Mouse (Mus musculus) neural tube, embryonic 15.5 days (tissue): ENCODE measurements at regions not wholly inside any gene's neighbourhood (a gene's known extent, or its start where the extent isn't known, plus 50 kb on each side); places are given as distances from the start of the nearest gene placed in this dataset.

ENCODE experiments used
- ATAC-seq: fragments of 200-750 bp; cut with Nextera tagmentation; 2 replicates; pipeline ENCODE4 v1.8.0; 2017; ENCODE audit warnings: mild to moderate bottlenecking, moderate TSS enrichment, moderate library complexity; ENCODE audit not compliant: low FRiP score
- H3K27ac ChIP-seq: fragments of 300-500 bp; sonication (generic); replicated peaks from 2 replicates; pipeline ENCODE4 v1.5.1; 2015; ENCODE audit warnings: mild to moderate bottlenecking, inconsistent platforms
- H3K27me3 ChIP-seq: fragments of 300-500 bp; sonication (generic); replicated peaks from 2 replicates; pipeline ENCODE4 v1.6.1; 2015; ENCODE audit warnings: inconsistent platforms
- H3K36me3 ChIP-seq: fragments of 300-500 bp; sonication (generic); 2 replicates; pipeline ENCODE4 v1.6.1; 2015; ENCODE audit warnings: inconsistent platforms
- H3K4me1 ChIP-seq: fragments of 300-500 bp; sonication (generic); 2 replicates; pipeline ENCODE4 v1.6.1; 2015; ENCODE audit warnings: inconsistent platforms
- H3K4me2 ChIP-seq: fragments of 300-500 bp; sonication (generic); 2 replicates; pipeline ENCODE4 v1.6.1; 2015; ENCODE audit warnings: inconsistent platforms, mild to moderate bottlenecking, moderate library complexity
- H3K4me3 ChIP-seq: fragments of 300-500 bp; sonication (generic); replicated peaks from 2 replicates; pipeline ENCODE4 v1.5.1; 2015; ENCODE audit warnings: mild to moderate bottlenecking, inconsistent platforms
- H3K9ac ChIP-seq: fragments of 300-500 bp; sonication (generic); replicated peaks from 2 replicates; pipeline ENCODE4 v1.6.1; 2015; ENCODE audit warnings: mild to moderate bottlenecking, inconsistent platforms
- H3K9me3 ChIP-seq: fragments of 300-500 bp; sonication (generic); replicated peaks from 2 replicates; pipeline ENCODE4 v1.6.1; 2016; ENCODE audit warnings: inconsistent platforms
- WGBS: fragments of 180-500 bp; shearing (Covaris S2); methylation state at CpG from one replicate; pipeline ENCODE4 v1.1.7; 2015; ENCODE audit warnings: mixed read lengths; 5-methylcytosine and 5-hydroxymethylcytosine counted together

- H3K9ac ChIP-seq = no peak overlapping the region
- no peak overlapping the region for H3K4me3 ChIP-seq
- 94% methylated on average over 4 of the region's 4 CpGs for WGBS
- no peak overlapping the region for H3K4me2 ChIP-seq
- ATAC-seq = no peak
- H3K9me3 ChIP-seq = no peaks in the 10 kb centered on the region
- no peaks in the 10 kb centered on the region for H3K36me3 ChIP-seq
- H3K27me3 ChIP-seq = no peaks in the 10 kb centered on the region
- H3K27ac ChIP-seq = no peak overlapping the region
- H3K4me1 ChIP-seq = peaks cover 5% of the 10 kb centered on the region; the same call in 1 of the 2 replicates
Observed at GRCm38 (mm10) chr17:15890595-15891140, 59.8 kb upstream of the Rgmb start.

- no peak for ATAC-seq
- Histone ChIP-seq H3K36me3 (no peaks in the 10 kb centered on the region), H3K4me1 (peaks cover 5% of the 10 kb centered on the region), H3K9me3 (no peaks in the 10 kb centered on the region), H3K4me2 (no peak overlapping the region), H3K9ac (no peak overlapping the region), H3K4me3 (no peak overlapping the region), H3K27me3 (no peaks in the 10 kb centered on the region), H3K27ac (no peak overlapping the region)
- 72% methylated on average over 7 of the region's 7 CpGs for WGBS
Observed at GRCm38 (mm10) chr17:15882803-15883202, 52.0 kb upstream of the Rgmb start.

DNA sequence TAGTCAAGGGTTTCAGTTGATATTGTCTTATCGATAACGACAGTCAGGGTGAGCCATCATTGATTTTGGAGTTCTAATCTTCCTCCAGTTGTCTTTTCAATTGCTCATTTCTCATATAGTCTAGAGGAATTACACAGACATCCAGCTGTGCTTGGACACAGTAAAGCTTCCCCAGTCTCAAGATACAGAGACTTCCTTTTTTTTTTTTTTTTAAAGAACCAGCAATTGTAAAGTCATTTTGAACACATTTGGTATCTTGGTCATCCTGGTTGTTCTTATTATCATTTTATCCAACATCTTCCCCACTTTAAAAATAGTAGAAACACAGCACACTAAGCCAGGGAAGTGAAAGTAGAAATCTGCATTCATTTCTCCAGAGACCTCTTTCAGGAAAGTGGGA, 51.4 kb upstream of the Rgmb start:
- Histone ChIP-seq H3K4me3 (no peak overlapping the region), H3K27ac (no peak overlapping the region), H3K9me3 (no peaks in the 10 kb centered on the region), H3K9ac (no peak overlapping the region), H3K27me3 (no peaks in the 10 kb centered on the region), H3K4me2 (no peak overlapping the region), H3K36me3 (no peaks in the 10 kb centered on the region), H3K4me1 (peaks cover 5% of the 10 kb centered on the region)
- ATAC-seq = no peak
- WGBS = 79% methylated on average over 2 of the region's 2 CpGs
